Mouse (Mus musculus) forelimb bud, embryonic 11.5 days (tissue): ENCODE results near the gene E2f1.

ENCODE experiments used
- DNase-seq: peaks from one replicate; pipeline ENCODE4 v3.0.0-alpha.2; 2012; ENCODE audit warnings: low read depth, low spot score

E2f1 gene

DNA sequence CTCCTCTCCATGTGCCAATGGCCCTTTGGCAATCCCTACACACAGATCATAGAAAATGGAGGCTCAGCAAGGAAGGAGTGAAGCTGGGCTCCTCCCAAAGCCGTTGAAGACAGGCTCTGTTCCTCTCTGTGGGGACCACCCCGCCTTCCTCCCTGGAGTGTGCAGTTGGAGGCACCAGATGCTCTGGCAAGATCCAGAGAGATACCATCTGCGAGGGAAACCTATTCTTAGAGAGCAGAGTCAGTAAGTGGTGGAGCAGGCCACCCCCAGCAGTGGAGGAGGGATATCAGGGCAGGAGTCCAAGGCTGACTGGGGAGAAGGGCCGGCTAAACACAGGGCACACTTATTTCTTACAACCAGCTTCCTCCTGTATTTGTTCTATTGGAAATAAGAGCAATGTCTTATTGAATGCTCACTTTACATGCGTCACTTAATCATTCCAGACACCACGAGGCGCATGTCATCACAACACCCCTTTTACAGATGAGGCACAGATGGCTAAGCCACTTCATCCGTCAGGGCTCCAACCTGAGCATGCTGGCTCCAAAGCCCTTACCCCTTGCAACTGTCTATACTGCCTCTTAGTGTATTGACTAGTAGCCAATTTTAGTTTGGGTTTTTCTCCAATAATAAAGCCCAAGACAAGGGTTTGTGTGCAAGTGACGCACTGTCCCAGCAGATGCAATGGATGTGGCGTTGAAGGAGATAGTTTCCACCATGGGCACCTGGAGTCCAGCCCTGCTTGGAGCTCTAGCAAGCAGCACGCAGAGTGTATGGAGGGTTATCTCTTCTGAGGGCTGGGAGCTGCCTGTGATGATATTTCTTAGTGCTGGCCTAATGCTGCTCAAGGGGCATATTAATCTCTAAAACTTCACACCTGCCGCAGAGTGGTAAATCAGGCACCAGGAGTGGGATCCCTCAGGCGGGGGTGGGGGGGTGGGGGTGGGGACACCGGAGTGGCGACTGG, 14.5 kb upstream of the E2f1 start:
- DNase-seq: no peak

DNA sequence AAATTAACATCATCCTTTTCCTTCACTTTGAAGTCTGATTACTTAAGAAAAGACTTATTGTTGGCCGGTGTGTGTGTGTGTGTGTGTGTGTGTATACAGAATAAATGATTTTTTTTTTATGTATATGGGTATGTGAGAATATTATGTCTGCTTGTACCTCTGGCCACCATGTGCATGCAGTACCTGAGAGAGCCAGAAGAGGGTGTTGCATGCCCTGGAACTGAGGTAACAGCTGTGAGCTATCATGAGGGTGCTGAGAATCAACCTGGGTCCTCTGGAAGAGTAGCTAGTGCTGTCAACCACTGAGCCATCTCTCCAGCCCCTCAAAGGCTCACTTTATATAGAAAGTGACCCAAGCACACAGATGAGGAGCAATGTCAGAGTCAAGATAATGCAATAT, 11.7 kb upstream of the E2f1 start:
- DNase-seq: no peak

DNA sequence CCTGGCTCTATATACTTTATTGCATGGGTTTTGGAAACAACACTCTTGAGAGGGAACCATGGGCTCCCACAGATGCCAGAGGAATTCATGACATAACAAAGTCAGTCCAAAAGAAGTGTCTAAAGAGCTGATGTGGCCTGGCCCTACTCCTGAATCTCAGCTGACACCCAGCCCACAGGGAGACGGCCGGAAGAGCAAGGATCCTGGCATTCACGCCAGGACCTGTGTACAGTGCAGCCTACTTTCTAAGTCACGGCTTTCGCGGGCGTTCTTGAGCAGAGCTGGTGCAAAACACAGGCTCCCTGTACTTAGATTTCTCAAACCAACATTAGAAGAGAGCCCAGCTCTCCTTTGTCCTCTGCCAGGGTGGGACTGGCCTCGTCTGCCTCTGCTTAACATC, 10.9 kb upstream of the E2f1 start:
- no peak for DNase-seq

DNA sequence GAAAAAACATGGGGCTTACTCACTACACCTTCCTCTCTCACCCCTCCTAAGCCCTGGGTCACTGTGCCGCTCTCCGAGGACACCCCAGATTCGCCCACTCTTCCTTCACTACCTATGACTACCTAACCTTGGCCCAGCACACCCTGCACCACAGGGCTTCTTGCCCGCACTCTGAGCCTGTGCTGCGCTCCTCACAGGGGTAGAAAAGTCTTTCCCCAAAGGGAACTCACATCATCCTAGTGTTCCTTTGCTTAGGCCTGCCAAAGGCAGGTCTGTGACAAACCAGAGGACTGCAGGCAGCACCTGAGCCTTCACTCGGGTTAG, 8.0 kb upstream of the E2f1 start:
- no peak for DNase-seq

DNA sequence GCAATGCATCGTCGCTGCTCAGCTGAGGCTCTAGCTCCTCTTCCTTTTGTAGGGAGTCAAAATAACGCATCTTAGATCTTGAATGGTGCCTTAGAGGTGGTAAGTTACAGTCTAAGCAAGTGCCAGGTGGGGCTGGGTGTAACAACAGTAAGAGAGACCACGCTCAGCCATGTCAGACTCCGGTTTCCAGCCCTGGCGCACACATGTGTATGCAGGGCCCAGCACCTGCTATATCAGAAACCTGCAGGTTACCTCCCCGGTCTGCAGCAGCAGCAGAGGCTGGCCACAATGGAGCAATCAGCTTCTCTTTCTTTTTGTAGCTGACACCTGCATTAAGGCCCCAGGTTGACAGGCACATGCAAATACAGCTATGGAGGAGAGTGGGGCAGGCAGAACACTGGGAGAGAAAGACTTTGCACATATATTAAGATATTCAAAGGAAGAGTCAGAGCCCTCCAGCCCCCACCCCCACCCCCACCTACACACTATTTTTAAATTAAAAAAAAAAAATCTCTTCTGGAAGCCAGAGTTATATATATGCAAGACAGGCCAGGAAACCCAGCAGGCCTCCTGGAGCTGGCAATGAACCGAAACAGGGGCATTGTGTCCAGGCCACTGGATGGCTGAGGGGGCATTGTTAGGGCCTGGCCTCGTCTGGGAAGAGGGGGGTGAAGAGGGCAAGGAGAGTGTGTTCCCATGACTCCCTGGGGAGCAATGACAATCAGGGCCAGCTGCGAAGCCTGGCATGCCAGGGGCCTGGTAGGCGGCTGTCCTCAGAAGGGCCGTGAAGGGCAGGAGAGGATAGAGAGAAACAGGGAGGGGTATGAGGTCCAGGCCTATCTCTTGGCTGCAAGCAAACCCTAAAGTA, 7.4 kb upstream of the E2f1 start:
- no peak for DNase-seq

DNA sequence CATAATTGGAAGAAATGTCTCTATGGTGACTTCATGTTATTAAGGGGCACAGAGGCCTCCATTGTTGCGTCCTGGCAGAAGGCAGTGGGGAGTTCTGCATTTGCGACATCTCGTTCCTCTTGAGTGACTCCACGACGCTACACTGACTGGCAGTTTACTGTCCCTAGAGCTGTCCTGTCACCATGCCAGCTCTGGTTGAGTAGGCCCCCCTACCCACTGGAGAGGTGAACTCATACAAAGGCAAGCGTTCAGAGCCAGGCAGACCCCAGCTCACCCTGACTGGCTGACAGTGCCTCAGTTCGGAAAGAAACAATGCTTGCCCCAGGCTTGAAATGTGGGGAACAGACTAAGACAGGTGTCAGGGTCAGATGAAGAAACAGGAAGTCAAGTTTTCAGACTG, 4.6 kb upstream of the E2f1 start:
- no peak for DNase-seq

DNA sequence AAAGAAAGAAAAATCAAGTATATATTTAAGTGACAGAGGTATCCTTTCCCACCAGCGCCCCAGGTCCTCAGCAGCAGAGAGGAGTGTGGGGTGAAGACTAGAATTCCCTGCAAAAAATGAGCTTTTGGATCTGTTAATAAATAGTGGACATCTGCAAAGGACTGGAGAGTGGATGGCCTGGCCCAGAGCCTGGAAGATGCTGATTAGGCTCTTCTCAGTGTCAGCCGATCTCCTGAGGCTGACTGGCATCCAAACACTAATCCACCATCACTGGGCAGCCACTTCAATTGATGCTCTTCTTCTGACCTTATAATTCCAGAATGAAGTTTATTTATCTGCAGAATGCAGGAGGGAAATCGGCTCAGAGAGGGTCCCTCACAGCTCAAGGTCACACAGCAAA, 3.3 kb upstream of the E2f1 start:
- DNase-seq: no peak

DNA sequence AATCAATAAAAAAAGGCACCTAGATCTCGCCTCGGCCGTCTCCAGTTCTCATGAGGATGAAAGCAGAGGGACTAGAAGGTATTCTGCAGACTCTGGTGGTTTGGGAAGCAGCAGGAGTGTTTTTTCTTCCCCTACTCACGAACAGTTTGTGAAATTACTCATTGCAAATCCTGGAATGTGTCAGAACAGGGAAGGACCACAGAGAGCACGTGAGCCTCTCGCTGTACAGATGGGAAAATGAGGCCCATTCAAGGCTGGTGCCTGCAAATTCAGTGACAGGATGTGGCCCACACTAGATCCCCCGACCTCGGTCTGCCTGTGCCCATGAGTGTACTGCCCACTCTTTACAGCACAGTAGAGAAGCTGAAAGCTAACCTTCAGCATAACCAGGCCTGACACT, 2.3 kb upstream of the E2f1 start:
- DNase-seq: no peak

DNA sequence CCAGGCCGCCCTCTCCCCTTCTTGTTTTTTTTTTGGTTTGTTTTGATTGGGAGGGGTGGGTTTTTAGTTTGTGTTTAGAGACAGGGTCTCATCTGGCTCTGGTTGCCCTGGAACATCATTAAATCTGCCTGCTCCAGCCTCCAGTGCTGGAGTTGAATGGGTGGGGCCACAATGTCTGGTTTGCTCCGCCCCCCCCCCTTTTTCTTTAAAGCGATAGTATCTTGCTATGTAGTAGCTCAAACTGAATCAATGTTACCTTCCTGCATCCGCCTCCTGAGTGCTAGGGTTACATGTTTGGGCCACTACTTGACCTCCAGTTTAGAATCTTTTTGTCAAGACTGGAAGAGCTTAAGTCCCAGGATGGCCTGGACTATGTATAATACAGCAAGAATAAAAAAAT, 1.6 kb upstream of the E2f1 start:
- no peak for DNase-seq

DNA sequence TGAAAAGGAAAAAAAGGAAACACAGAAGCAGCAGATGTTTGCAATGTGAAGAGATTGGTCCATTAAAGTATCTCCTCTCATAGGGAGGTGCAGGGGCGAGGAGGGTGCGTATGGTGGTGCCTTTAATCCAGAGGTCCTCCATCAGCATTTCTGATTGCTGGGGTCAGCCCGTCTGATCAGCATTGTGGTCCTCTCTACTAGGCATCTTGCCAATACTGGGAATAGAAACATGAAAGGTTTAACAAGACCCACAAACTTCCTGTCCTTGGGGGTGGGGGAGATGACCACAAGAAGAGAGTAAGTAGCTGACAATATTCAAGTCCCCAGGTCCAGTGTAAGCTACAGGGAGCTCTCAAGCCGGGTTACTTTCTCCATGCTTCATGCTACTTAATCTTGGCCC, 974 bp upstream of the E2f1 start:
- DNase-seq: no peak

DNA sequence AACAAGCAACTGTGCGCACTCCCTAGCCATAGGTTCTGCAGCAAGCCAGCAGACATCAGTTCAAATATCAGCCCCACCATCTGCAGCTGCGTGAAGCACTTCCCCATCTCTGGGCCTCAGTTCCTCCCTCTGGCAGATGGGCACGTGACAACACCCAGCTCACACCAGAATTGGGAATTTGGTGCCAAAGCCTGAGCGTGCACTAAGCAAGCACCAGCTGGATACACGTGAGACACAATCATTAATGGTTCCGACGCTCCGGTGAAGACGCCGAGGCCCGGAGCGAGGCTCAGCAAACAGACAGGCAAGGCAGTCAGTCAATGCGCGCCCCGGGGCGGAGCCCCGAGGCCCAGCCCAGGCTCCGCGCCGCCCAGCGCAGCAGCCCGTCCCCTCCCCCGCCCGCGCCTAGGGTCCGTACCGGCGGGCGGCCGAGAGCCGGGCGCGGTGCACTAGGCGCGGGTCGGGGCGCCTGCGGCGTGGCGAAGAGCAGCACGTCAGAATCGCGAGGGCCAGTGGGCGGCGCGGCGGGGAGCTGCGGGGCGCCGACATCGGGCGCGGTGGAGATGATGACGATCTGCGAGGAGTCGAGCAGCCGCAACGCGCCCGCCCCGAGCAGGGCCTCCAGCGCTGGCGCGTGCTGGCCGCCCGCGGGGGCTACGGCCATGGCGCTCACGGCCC, 482 bp downstream of the E2f1 start:
- peak; percentile 35 for DNase-seq

DNA sequence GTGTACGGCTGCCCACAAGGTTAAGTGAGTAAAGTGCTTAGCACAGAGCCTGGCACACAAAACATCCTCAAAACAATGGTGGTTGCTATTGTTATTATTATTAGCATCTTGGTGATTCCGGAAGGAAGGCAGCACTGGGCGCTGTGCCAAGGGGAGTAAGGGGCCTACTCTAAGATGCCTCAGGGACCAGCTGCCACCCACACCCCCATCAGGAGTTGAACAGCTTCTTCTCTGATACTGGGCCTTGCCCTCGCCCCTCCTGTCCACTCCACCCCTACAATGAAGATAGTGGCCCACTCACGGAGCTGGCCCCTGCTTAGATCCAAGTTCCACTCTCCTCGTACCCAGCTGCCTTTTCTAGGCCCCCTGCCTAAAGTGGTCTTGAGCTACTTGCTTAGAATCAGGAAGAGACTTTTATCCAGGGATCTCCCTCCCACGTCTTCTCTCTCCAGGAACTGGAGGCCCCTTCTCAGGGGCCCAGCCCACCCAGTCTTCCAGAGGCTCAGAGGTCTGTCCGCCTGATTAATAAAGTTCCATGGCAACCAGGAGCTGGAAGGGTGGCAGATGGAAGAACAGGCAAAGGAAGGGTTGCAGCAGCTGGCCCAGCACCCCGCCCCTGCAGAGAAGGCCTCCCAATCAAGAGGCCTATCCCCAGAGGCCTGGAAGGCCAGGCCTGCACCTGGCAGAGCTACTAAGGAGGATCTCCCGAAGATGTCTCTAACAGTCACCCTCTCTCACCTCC, 1.2 kb downstream of the E2f1 start:
- DNase-seq: no peak

DNA sequence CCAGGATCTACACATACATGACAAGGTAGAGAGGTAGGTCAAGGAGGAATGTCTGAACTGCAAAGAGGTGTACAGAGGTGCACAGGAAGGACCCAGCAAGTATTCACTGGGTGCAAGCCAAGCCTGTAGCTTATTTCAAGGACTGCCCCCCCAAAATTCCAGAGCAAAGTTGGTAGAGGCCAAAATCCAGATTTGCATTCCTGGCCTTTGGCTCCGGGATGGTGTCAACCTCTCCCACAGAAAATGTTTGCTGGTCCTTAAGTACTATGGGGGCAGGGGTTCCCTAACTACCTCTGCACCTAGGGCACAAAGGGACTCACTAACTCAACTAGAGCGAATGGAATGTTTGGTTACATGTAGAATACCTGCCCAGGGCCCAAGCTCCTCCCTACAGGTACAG, 1.9 kb downstream of the E2f1 start:
- DNase-seq: no peak

DNA sequence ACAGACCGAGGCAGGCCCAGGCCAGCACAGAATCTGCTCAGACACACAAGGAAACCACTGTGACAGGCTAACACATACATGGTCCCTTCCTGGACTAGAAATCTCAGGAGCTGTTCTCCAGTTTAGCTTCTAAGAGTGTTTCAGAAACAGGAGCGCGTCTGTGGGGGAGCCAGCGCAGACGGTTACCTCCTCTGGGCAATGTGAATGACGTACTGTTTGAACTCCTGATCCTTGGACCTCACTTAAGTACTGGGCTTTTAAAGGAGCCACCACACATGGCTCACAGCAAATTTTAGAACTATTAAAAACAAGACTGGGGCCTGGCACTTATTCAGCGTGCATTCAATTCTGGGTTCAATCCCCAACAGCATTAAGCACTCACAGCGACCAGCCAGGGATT, 3.1 kb downstream of the E2f1 start:
- no peak for DNase-seq

DNA sequence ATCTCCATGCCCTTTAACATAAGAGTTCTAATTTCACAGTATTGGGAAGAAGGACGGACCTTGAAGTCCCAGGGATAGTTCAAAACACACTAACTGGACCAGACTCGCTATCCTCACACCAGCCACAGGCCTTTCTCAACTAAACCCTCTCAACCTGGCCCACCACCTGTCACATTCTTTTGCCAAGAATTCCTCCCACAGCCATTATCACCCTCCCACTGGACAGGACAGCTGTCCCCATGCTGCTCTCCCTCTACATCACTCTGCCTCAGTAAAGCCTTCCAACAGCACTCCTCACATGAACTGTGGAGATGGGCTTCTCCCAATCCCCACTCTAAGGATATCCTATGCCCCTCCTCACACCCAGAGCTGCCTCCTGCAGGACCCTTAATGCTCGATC, 4.1 kb downstream of the E2f1 start:
- no peak for DNase-seq

DNA sequence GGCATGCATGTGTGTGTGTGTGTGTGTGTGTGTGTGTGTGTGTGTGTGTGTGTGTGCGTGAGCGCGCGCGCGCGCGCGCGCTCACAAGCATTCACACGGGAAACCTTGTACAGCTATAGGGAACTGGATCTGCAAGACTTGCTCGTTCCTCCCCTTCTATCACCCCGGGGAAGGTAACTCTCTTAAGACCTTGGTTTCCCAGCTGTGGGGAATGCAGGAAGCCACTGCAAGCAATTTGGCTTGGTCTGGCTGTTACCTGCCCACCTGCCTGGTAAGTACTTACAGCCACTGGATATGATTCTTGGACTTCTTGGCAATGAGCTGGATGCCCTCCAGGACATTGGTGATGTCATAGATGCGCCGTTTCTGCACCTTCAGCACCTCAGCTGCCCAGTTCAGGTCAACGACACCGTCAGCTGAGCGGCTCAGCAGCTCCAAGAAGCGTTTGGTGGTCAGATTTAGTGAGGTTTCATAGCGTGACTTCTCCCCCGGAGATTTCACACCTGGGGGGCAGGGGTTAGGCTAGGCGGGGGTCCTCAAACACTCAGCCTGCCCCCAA, 6.0 kb downstream of the E2f1 start:
- DNase-seq: no peak

DNA sequence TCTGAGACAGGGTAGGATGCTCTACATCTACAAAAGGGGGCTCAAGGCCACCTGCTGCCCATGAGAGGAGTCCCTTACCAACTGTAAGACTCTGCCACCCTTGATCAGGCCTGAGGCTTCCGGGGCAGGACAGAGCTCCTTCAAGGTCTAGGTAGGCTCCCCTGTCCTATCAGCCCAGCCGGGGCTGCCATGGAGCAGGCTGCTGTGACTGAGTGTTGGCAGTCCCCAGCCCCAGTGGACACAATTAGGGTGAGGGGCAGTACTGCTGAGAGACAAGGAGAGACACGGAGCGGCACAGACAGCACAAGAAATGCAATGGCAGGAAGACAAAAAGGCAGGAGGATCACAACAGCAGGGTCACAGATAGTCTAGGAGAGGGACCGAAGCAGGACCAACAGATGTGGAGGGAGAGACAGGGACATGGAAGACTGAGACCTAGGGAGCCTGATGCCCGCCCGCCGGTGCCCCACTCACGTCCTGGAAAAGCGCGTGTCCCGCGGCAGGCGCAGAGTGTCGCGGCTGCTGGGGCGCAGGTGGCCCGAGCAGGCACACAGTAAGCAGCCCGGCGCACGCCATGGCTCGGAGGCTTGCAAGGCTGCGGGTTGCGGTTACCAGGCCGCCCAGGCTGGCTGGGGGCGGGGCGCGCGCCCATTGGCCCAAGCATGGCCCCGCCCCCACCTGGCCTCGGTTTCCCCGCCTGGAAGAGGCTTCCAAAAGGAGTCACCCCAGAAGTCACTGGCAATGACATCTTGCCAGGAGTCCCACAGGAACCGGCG, 11.2 kb downstream of the E2f1 start, which contains the start of gene Necab3:
Gene Necab3 (minus strand): TSS at position 627 of the 776 bp plus-strand sequence.
- no peak for DNase-seq

DNA sequence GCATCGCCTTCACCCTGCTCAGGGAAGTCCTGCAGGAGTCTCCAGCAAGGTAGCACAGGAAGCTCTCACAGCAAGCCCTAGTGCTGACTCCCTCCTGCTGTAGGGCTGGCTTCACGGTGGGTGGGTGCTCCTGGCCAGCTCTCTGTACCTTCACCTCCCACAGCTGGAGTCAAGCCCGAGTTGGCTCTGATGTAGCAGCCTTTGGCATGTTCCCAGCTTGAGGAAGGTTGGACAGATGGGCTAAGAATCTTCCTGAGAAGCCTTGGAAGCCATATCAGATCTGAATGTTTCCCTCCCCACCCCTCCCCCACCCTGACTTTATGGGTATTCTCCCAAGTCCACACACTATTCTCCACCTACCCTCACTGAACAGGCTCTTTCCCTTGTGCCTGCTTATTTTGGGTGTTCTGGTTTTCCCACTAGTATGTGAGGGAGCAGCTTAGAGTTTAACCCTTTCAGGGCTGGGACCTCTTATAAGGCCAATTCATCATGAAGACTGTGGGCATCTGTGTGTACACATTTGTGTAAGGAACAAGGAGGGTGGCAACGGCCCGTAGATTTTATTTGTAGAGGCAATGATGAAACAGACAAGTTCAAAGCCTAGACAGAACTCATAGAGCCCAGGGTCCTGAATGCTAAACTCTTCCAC, 12.4 kb downstream of the E2f1 start:
- no peak for DNase-seq

DNA sequence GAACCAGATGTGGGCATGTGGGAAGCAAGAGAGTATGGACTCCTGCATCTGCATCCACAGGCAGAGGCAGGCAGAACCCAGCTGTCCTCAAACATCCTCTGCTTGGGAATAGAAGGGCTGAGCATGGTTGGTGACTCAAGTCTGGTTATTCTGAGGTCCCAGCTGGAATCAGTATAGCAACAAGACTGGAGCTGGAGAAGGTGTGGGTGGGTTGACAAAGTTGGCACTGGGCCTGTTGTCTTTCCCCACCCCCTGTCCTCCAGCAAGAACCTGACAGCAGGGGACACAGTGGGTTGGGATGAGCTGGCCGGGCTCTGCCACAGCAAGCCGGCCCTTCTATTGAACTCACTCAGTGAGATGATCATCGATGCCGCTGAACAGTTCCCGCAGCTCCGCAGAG, 14.5 kb downstream of the E2f1 start:
- no peak for DNase-seq

DNA sequence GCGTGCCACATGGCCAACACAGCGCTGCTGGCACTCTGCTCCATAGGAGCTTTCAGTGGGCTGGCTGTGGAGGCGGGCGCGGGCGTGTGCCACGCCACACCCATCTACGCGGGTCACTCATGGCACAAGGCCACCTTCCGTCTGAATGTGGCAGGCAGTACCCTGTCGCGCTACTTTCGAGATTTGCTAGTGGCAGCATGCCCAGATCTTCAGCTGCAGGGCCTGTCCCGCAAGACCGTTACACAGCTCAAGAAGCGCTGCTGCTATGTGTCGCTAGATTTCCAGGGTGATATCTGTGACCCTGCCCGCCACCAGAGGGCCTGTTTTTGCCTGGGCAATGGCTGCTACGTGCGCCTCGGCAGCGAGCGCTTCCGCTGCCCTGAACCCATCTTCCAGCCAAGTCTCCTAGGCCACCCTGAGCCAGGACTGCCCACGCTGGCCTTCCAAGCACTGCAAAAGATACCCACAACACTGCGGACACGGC, 17.2 kb downstream of the E2f1 start:
- DNase-seq: peak; percentile 36
